23 mouse cellular contexts compared by ENCODE assay signal in genomic region chr14:72847466-72847865, GRCm38 (mm10).
DNase-seq lines count a peak whose midpoint lies in the region; ATAC-seq and TF ChIP-seq lines count a peak whose summit lies in the region.
"Had no signal": no experiment of that assay in that cellular context is flagged by ENCODE, and none has a peak within 500 bp of the region (broad histone marks: within the 10 kb centered on the region; RNA-seq: fewer than 3 reads in every experiment).

No protein-coding gene starts in this region.

- H3K27me3 ChIP-seq in forebrain, embryonic 13.5 days: no peaks in the 10 kb centered on the region
- no peaks in the 10 kb centered on the region for H3K27me3 ChIP-seq in forebrain, embryonic 10.5 days (ENCODE audit: poor library complexity, severe bottlenecking)
- no peaks in the 10 kb centered on the region for H3K27me3 ChIP-seq in E14TG2a.4 (ENCODE audit: insufficient read depth, low read length)
- H3K27me3 ChIP-seq in hindbrain, embryonic 14.5 days (ENCODE audit: control insufficient read depth, insufficient read depth, low read length): no peaks in the 10 kb centered on the region
- no peaks in the 10 kb centered on the region for H3K27me3 ChIP-seq in hindbrain, embryonic 11.5 days (ENCODE audit: control insufficient read depth, insufficient read depth, low read length)
- H3K27me3 ChIP-seq: embryonic facial prominence, embryonic 12.5 days; hindbrain, embryonic 13.5 days; kidney, embryonic 15.5 days had no signal

- DNase-seq in forebrain, embryonic 10.5 days (ENCODE audit: extremely low spot score, low spot score): no peak
- peak; percentile 87 for DNase-seq in R1 (ENCODE audit: low read depth, low spot score)
- DNase-seq in yolk sac, embryonic 10.5 days (ENCODE audit: low spot score): peak; percentile 75
- no peak for DNase-seq in hindbrain, embryonic 14.5 days (ENCODE audit: low spot score)
- no peak for DNase-seq in hindbrain, embryonic 11.5 days (ENCODE audit: low spot score)
- DNase-seq: adrenal gland, postnatal 14 days; B cell, adult 2 months; cerebellum, adult 8-10 months; cerebellum, postnatal 14 days; heart, adult 18-20 months; heart, postnatal 10 days; heart, postnatal 4 days; kidney, adult 2 months had no signal

- no peak overlapping the region for H3K9ac ChIP-seq in forebrain, embryonic 13.5 days
- no peak overlapping the region for H3K9ac ChIP-seq in hindbrain, embryonic 14.5 days
- no peak overlapping the region for H3K9ac ChIP-seq in hindbrain, embryonic 11.5 days (ENCODE audit: low read depth, low read length)
- H3K9ac ChIP-seq: embryonic facial prominence, embryonic 12.5 days; hindbrain, embryonic 13.5 days; kidney, embryonic 15.5 days had no signal

- 78% methylated on average over 7 of the region's 7 CpGs for WGBS in forebrain, embryonic 13.5 days
- 82% methylated on average over 7 of the region's 7 CpGs for WGBS in forebrain, embryonic 10.5 days
- WGBS in hindbrain, embryonic 14.5 days: 67% methylated on average over 7 of the region's 7 CpGs
- WGBS in hindbrain, embryonic 11.5 days: 67% methylated on average over 7 of the region's 7 CpGs

- peak; percentile 34; the same call in 1 of the 2 replicates for ATAC-seq in forebrain, embryonic 13.5 days
- no peak for ATAC-seq in hindbrain, embryonic 14.5 days (ENCODE audit: low FRiP score)
- ATAC-seq in hindbrain, embryonic 11.5 days (ENCODE audit: low FRiP score): no peak
- ATAC-seq: activated CD4-positive, CD25-positive, alpha-beta regulatory T cell, adult 4 months; CD4-positive, CD25-positive, alpha-beta regulatory T cell, adult 4 months; intestine, embryonic 16.5 days had no signal

- peaks cover 10% of the 10 kb centered on the region for H3K4me1 ChIP-seq in forebrain, embryonic 13.5 days
- peaks cover 7% of the 10 kb centered on the region; the same call in 1 of the 2 replicates for H3K4me1 ChIP-seq in forebrain, embryonic 10.5 days
- H3K4me1 ChIP-seq in E14TG2a.4 (replicated peaks; ENCODE audit: low read depth, low read length): peaks cover 64% of the 10 kb centered on the region
- peaks cover 12% of the 10 kb centered on the region for H3K4me1 ChIP-seq in hindbrain, embryonic 14.5 days (replicated peaks; ENCODE audit: control insufficient read depth, insufficient read depth, low read length)
- no peaks in the 10 kb centered on the region for H3K4me1 ChIP-seq in hindbrain, embryonic 11.5 days (replicated peaks; ENCODE audit: control insufficient read depth, insufficient read depth, low read length)
- H3K4me1 ChIP-seq: embryonic facial prominence, embryonic 12.5 days; heart, embryonic 10.5 days had no signal

- no peak for TF ChIP-seq CTCF in E14TG2a.4 (conservative IDR thresholded peaks at IDR 0.05; ENCODE audit: low read length)

- no peaks in the 10 kb centered on the region for H3K9me3 ChIP-seq in forebrain, embryonic 13.5 days (replicated peaks)
- no peaks in the 10 kb centered on the region for H3K9me3 ChIP-seq in forebrain, embryonic 10.5 days
- no peaks in the 10 kb centered on the region; the same call in 1 of the 2 replicates for H3K9me3 ChIP-seq in E14TG2a.4 (ENCODE audit: low read length)
- H3K9me3 ChIP-seq in hindbrain, embryonic 14.5 days (ENCODE audit: control insufficient read depth, low read length): no peaks in the 10 kb centered on the region
- no peaks in the 10 kb centered on the region for H3K9me3 ChIP-seq in hindbrain, embryonic 11.5 days (ENCODE audit: control insufficient read depth, low read length)
- H3K9me3 ChIP-seq: embryonic facial prominence, embryonic 12.5 days; G1E; heart, embryonic 10.5 days; hindbrain, embryonic 13.5 days; kidney, embryonic 15.5 days had no signal

- H3K36me3 ChIP-seq in forebrain, embryonic 13.5 days (ENCODE audit: poor library complexity, severe bottlenecking): no peaks in the 10 kb centered on the region
- H3K36me3 ChIP-seq in forebrain, embryonic 10.5 days (replicated peaks): no peaks in the 10 kb centered on the region
- H3K36me3 ChIP-seq in E14TG2a.4 (ENCODE audit: insufficient read depth, low read length): no peaks in the 10 kb centered on the region
- no peaks in the 10 kb centered on the region for H3K36me3 ChIP-seq in hindbrain, embryonic 14.5 days (replicated peaks; ENCODE audit: control insufficient read depth, insufficient read depth)
- no peaks in the 10 kb centered on the region for H3K36me3 ChIP-seq in hindbrain, embryonic 11.5 days (ENCODE audit: control insufficient read depth, insufficient read depth, low read length)
- H3K36me3 ChIP-seq: embryonic facial prominence, embryonic 12.5 days; G1E; heart, embryonic 10.5 days; hindbrain, embryonic 13.5 days; kidney, embryonic 15.5 days had no signal

- H3K4me2 ChIP-seq in forebrain, embryonic 13.5 days: no peak overlapping the region
- no peak overlapping the region for H3K4me2 ChIP-seq in hindbrain, embryonic 14.5 days (replicated peaks)
- H3K4me2 ChIP-seq in hindbrain, embryonic 11.5 days (replicated peaks; ENCODE audit: low read depth, low read length): no peak overlapping the region
- H3K4me2 ChIP-seq: embryonic facial prominence, embryonic 12.5 days; hindbrain, embryonic 13.5 days; kidney, embryonic 15.5 days had no signal

- H3K27ac ChIP-seq in forebrain, embryonic 13.5 days: no peak overlapping the region
- H3K27ac ChIP-seq in forebrain, embryonic 10.5 days: no peak overlapping the region
- H3K27ac ChIP-seq in hindbrain, embryonic 14.5 days: no peak overlapping the region
- H3K27ac ChIP-seq in hindbrain, embryonic 11.5 days (ENCODE audit: low read depth, low read length): no peak overlapping the region
- H3K27ac ChIP-seq: embryonic facial prominence, embryonic 12.5 days; heart, embryonic 10.5 days; hindbrain, embryonic 13.5 days; kidney, embryonic 15.5 days had no signal

- no peak overlapping the region for H3K4me3 ChIP-seq in forebrain, embryonic 13.5 days
- H3K4me3 ChIP-seq in forebrain, embryonic 10.5 days: no peak overlapping the region
- H3K4me3 ChIP-seq in E14TG2a.4 (replicated peaks; ENCODE audit: low read length): peak overlapping the region; percentile 68
- no peak overlapping the region for H3K4me3 ChIP-seq in hindbrain, embryonic 14.5 days (replicated peaks; ENCODE audit: low read length)
- H3K4me3 ChIP-seq in hindbrain, embryonic 11.5 days (ENCODE audit: low read depth, low read length): no peak overlapping the region
- H3K4me3 ChIP-seq: embryonic facial prominence, embryonic 12.5 days; heart, embryonic 10.5 days; hindbrain, embryonic 13.5 days; kidney, embryonic 15.5 days had no signal

Comparison
In these comparisons a context has a peak if more than half of its experiments do, and no peak if none do; other contexts are left out.
1. DNase-seq: peak in R1 (single experiment) and yolk sac, embryonic 10.5 days (single experiment); none in forebrain, embryonic 10.5 days (single experiment), hindbrain, embryonic 14.5 days (single experiment) and hindbrain, embryonic 11.5 days (single experiment).